In the genomic region with DNA sequence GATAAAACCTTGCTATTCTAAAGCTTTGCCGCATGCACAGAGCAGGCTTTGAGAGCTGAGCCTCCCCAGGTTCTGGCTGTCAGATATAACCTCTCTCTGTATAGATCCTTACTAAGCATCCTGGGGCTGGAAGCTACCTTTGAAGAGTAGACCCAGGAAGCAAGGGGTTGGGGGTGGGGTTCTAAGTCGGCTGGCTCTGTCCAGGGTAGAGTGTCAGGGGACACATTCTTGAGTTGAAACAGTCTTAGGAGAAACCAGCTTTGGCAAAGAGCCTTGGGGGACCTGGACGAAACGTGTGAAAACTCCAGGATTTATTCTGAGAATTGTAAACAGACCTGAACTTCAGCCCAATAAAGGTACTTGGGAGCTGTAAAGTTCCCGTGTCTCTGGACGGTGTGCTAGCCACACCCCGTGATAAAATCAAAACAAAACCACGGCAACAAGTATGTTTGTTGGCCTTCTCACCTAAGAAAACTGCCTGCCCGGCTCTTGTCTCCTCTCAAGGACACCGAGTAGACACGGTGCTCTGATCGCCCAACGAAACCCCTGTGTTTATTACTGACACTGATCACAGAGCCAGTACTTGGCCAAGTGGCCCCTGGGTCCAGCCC, we compare ENCODE assay signal across 14 mouse cellular contexts. TPM values are rescaled to one million over a fixed set of nuclear protein-coding genes. Genes with fewer than 3 reads are reported as not detected.
DNase-seq lines count a peak whose midpoint lies in the region; ATAC-seq and TF ChIP-seq lines count a peak whose summit lies in the region.
"Had no signal": no experiment of that assay in that cellular context is flagged by ENCODE, and none has a peak within 500 bp of the region (broad histone marks: within the 10 kb centered on the region; RNA-seq: fewer than 3 reads in every experiment).

No protein-coding gene starts in this region.

- no peaks in the 10 kb centered on the region for H3K9me3 ChIP-seq in heart, embryonic 11.5 days (replicated peaks; ENCODE audit: control insufficient read depth, low read length)
- H3K9me3 ChIP-seq in midbrain, embryonic 10.5 days (replicated peaks): no peaks in the 10 kb centered on the region
- H3K9me3 ChIP-seq in midbrain, embryonic 15.5 days: no peaks in the 10 kb centered on the region
- no peaks in the 10 kb centered on the region for H3K9me3 ChIP-seq in heart, embryonic 13.5 days
- no peaks in the 10 kb centered on the region for H3K9me3 ChIP-seq in intestine, postnatal 0 days (ENCODE audit: control insufficient read depth)

- H3K27me3 ChIP-seq in heart, embryonic 11.5 days (ENCODE audit: control insufficient read depth, insufficient read depth, low read length): no peaks in the 10 kb centered on the region
- H3K27me3 ChIP-seq in midbrain, embryonic 10.5 days (ENCODE audit: low read depth, poor library complexity, severe bottlenecking): no peaks in the 10 kb centered on the region
- H3K27me3 ChIP-seq in midbrain, embryonic 15.5 days (replicated peaks): no peaks in the 10 kb centered on the region
- no peaks in the 10 kb centered on the region for H3K27me3 ChIP-seq in heart, embryonic 13.5 days (replicated peaks)
- no peaks in the 10 kb centered on the region for H3K27me3 ChIP-seq in intestine, postnatal 0 days (replicated peaks; ENCODE audit: control insufficient read depth, insufficient read depth, low read length)

- 33% methylated on average over 13 of the region's 13 CpGs for WGBS in heart, embryonic 11.5 days (ENCODE audit: insufficient replicate concordance)
- WGBS in midbrain, embryonic 10.5 days: 69% methylated on average over 13 of the region's 13 CpGs
- 51% methylated on average over 13 of the region's 13 CpGs for WGBS in midbrain, embryonic 15.5 days
- WGBS in heart, embryonic 13.5 days: 25% methylated on average over 13 of the region's 13 CpGs
- WGBS in intestine, postnatal 0 days: 16% methylated on average over 13 of the region's 13 CpGs

- no peak for TF ChIP-seq CTCF in intestine, postnatal 0 days (IDR thresholded peaks at IDR 0.05; ENCODE audit: low read depth)

- no peak for DNase-seq in heart, adult 8-10 months (ENCODE audit: low spot score)
- DNase-seq in midbrain, embryonic 10.5 days (ENCODE audit: low spot score): no peak
- no peak for DNase-seq in left cerebral cortex, postnatal 14 days (ENCODE audit: low spot score in 2 of 2)
- no peak for DNase-seq in left cerebral cortex, adult 18-20 months (ENCODE audit: low spot score in 2 of 2)
- DNase-seq: adrenal gland, postnatal 25 days; cerebellum, adult 8-10 months; gastrocnemius, postnatal 10 days; kidney, postnatal 4 days; lung, embryonic 14.5 days had no signal

- no peak for ATAC-seq in heart, embryonic 11.5 days (replicated peaks; ENCODE audit: insufficient number of reproducible peaks, low FRiP score, low TSS enrichment)
- ATAC-seq in midbrain, embryonic 15.5 days (replicated peaks): no peak
- ATAC-seq in heart, embryonic 13.5 days (ENCODE audit: extremely low read depth, insufficient number of reproducible peaks, low FRiP score, low TSS enrichment): no peak
- peak; percentile 89 for ATAC-seq in intestine, postnatal 0 days
- ATAC-seq: forebrain, embryonic 14.5 days had no signal

- H3K9ac ChIP-seq in heart, embryonic 11.5 days (ENCODE audit: low read depth, low read length): no peak overlapping the region
- H3K9ac ChIP-seq in midbrain, embryonic 15.5 days: no peak overlapping the region
- H3K9ac ChIP-seq in heart, embryonic 13.5 days: peak overlapping the region; percentile 62; the same call in 1 of the 2 replicates
- H3K9ac ChIP-seq in intestine, postnatal 0 days (ENCODE audit: low read depth, low read length): no peak overlapping the region
- H3K9ac ChIP-seq: lung, embryonic 14.5 days had no signal

- peaks cover 19% of the 10 kb centered on the region for H3K4me1 ChIP-seq in heart, embryonic 11.5 days (ENCODE audit: control insufficient read depth, insufficient read depth, low read length)
- H3K4me1 ChIP-seq in midbrain, embryonic 10.5 days: peaks cover 25% of the 10 kb centered on the region
- H3K4me1 ChIP-seq in midbrain, embryonic 15.5 days: no peaks in the 10 kb centered on the region
- peaks cover 26% of the 10 kb centered on the region for H3K4me1 ChIP-seq in heart, embryonic 13.5 days
- H3K4me1 ChIP-seq in intestine, postnatal 0 days (replicated peaks; ENCODE audit: control insufficient read depth, insufficient read depth, low read length): 0 out of 2 replicates have a peak, but pooled peaks cover 4% of the 10 kb centered on the region

- H3K4me3 ChIP-seq in heart, embryonic 11.5 days (ENCODE audit: low read depth, low read length): no peak overlapping the region
- no peak overlapping the region for H3K4me3 ChIP-seq in midbrain, embryonic 10.5 days
- no peak overlapping the region for H3K4me3 ChIP-seq in midbrain, embryonic 15.5 days
- H3K4me3 ChIP-seq in heart, embryonic 13.5 days: no peak overlapping the region
- no peak overlapping the region for H3K4me3 ChIP-seq in intestine, postnatal 0 days (ENCODE audit: low read depth, low read length)

- H3K27ac ChIP-seq in heart, embryonic 11.5 days (ENCODE audit: low read depth, low read length): no peak overlapping the region
- H3K27ac ChIP-seq in midbrain, embryonic 10.5 days (replicated peaks): peak overlapping the region; percentile 85
- H3K27ac ChIP-seq in midbrain, embryonic 15.5 days: no peak overlapping the region
- peak overlapping the region; percentile 45 for H3K27ac ChIP-seq in heart, embryonic 13.5 days (replicated peaks)
- peak overlapping the region; percentile 90 for H3K27ac ChIP-seq in intestine, postnatal 0 days (ENCODE audit: low read depth, low read length)

- no peaks in the 10 kb centered on the region for H3K36me3 ChIP-seq in heart, embryonic 11.5 days (ENCODE audit: control insufficient read depth, insufficient read depth, low read length)
- no peaks in the 10 kb centered on the region for H3K36me3 ChIP-seq in midbrain, embryonic 10.5 days
- H3K36me3 ChIP-seq in midbrain, embryonic 15.5 days (replicated peaks): no peaks in the 10 kb centered on the region
- no peaks in the 10 kb centered on the region for H3K36me3 ChIP-seq in heart, embryonic 13.5 days
- no peaks in the 10 kb centered on the region for H3K36me3 ChIP-seq in intestine, postnatal 0 days (ENCODE audit: control insufficient read depth, insufficient read depth)

- intact Hi-C loops in left cerebral cortex, postnatal 14 days (cut with DNase I): no loop called here

- peak overlapping the region; percentile 14; the same call in 1 of the 2 replicates for H3K4me2 ChIP-seq in heart, embryonic 11.5 days
- no peak overlapping the region for H3K4me2 ChIP-seq in midbrain, embryonic 15.5 days
- peak overlapping the region; percentile 36; the same call in 1 of the 2 replicates for H3K4me2 ChIP-seq in heart, embryonic 13.5 days
- H3K4me2 ChIP-seq in intestine, postnatal 0 days (replicated peaks; ENCODE audit: low read depth): peak overlapping the region; percentile 30; the same call in 1 of the 2 replicates
- H3K4me2 ChIP-seq: lung, embryonic 14.5 days had no signal

RNA-seq across cellular contexts. Expression of gene Tmem94, which starts 26.9 kb away (rescaled TPM):
- 22.9 and 25.1 TPM in 2 replicates for polyA plus RNA-seq in heart, embryonic 11.5 days (2014; fragmentation: Nextera tagmentation; extraction: Ambion mirVana)
- 100 to 1,000 TPM in 2 of 4 experiments, 10 to 100 TPM in 2; 96.2 to 103 (median 100) TPM for total RNA-seq in heart, adult 8-10 months (2022)
- 39.6 and 45.2 TPM in 2 replicates for polyA plus RNA-seq in midbrain, embryonic 10.5 days (2016; fragmentation: Nextera tagmentation; extraction: Ambion mirVana)
- 28.4 and 31.0 TPM in 2 replicates for polyA plus RNA-seq in midbrain, embryonic 15.5 days (2015; fragmentation: Nextera tagmentation; extraction: Ambion mirVana)
- 34.3 and 39.4 TPM in 2 replicates for polyA plus RNA-seq in heart, embryonic 13.5 days (2015; fragmentation: Nextera tagmentation; extraction: Ambion mirVana)
- 8.2 and 8.6 TPM in 2 replicates for polyA plus RNA-seq in intestine, postnatal 0 days (2015; fragmentation: Nextera tagmentation; extraction: Ambion mirVana)
- 10 to 100 TPM; 48.1 to 51.4 TPM for total RNA-seq in left cerebral cortex, postnatal 14 days (2021)
- 10 to 100 TPM; 62.9 to 65.2 TPM for total RNA-seq in left cerebral cortex, adult 18-20 months (2021)

RNA-seq across cellular contexts. Expression of gene Grb2, which starts 30.0 kb away (rescaled TPM):
- 42.7 and 56.3 TPM in 2 replicates for polyA plus RNA-seq in heart, embryonic 11.5 days (2014; fragmentation: Nextera tagmentation; extraction: Ambion mirVana)
- total RNA-seq in heart, adult 8-10 months (2022): 100 to 1,000 TPM in 3 of 4 experiments, 10 to 100 TPM in 1; 93.7 to 126 (median 111) TPM
- 81.7 and 88.3 TPM in 2 replicates for polyA plus RNA-seq in midbrain, embryonic 10.5 days (2016; fragmentation: Nextera tagmentation; extraction: Ambion mirVana)
- polyA plus RNA-seq in midbrain, embryonic 15.5 days (2015; fragmentation: Nextera tagmentation; extraction: Ambion mirVana): 173 and 176 TPM in 2 replicates
- polyA plus RNA-seq in heart, embryonic 13.5 days (2015; fragmentation: Nextera tagmentation; extraction: Ambion mirVana): 86.6 and 90.0 TPM in 2 replicates
- 60.5 and 61.3 TPM in 2 replicates for polyA plus RNA-seq in intestine, postnatal 0 days (2015; fragmentation: Nextera tagmentation; extraction: Ambion mirVana)
- total RNA-seq in left cerebral cortex, postnatal 14 days (2021): 100 to 1,000 TPM; 183 to 190 TPM
- total RNA-seq in left cerebral cortex, adult 18-20 months (2021): 100 to 1,000 TPM; 204 to 206 TPM

Comparison
In these comparisons a context has a peak if more than half of its experiments do, and no peak if none do; other contexts are left out.
1. H3K27ac ChIP-seq: peak in midbrain, embryonic 10.5 days (single experiment), heart, embryonic 13.5 days (single experiment) and intestine, postnatal 0 days (single experiment); none in heart, embryonic 11.5 days (single experiment) and midbrain, embryonic 15.5 days (single experiment).